Mouse (Mus musculus) hindbrain, embryonic 11.5 days (tissue): ENCODE data around the gene Ykt6. TPM values are rescaled to one million over a fixed set of nuclear protein-coding genes. Genes with fewer than 3 reads are reported as not detected.
"Not testable (repeated sequence)": the region's sequence is repeated elsewhere in the genome, so short reads cannot be mapped to it uniquely, and the experiment has no call there.

ENCODE experiments used
- ATAC-seq: fragments of 200-750 bp; cut with Nextera tagmentation; 2 replicates; pipeline ENCODE4 v1.8.0; 2017; ENCODE audit warnings: mild to moderate bottlenecking, moderate TSS enrichment, moderate library complexity; ENCODE audit not compliant: low FRiP score
- DNase-seq: peaks from one replicate; pipeline ENCODE4 v3.0.0-alpha.2; 2015; ENCODE audit warnings: low spot score
- H3K27ac ChIP-seq: fragments of 300-500 bp; sonication (generic); 2 replicates; pipeline ENCODE4 v1.5.1; 2014; ENCODE audit warnings: mild to moderate bottlenecking, low read depth, low read length
- H3K27me3 ChIP-seq: fragments of 300-500 bp; sonication (generic); 2 replicates; pipeline ENCODE4 v1.6.1; 2014; ENCODE audit warnings: mild to moderate bottlenecking, low read length, moderate library complexity, mixed read lengths; ENCODE audit not compliant: control insufficient read depth, insufficient read depth
- H3K36me3 ChIP-seq: fragments of 300-500 bp; sonication (generic); 2 replicates; pipeline ENCODE4 v1.6.1; 2014; ENCODE audit warnings: mild to moderate bottlenecking, low read length, moderate library complexity, mixed read lengths; ENCODE audit not compliant: control insufficient read depth, insufficient read depth
- H3K4me1 ChIP-seq: fragments of 300-500 bp; sonication (generic); replicated peaks from 2 replicates; pipeline ENCODE4 v1.6.1; 2014; ENCODE audit warnings: low read length, mixed read lengths; ENCODE audit not compliant: control insufficient read depth, insufficient read depth
- H3K4me2 ChIP-seq: fragments of 300-500 bp; sonication (generic); replicated peaks from 2 replicates; pipeline ENCODE4 v1.6.1; 2014; ENCODE audit warnings: mild to moderate bottlenecking, low read depth, low read length
- H3K4me3 ChIP-seq: fragments of 300-500 bp; sonication (generic); 2 replicates; pipeline ENCODE4 v1.5.1; 2014; ENCODE audit warnings: low read depth, low read length
- H3K9ac ChIP-seq: fragments of 300-500 bp; sonication (generic); 2 replicates; pipeline ENCODE4 v1.6.1; 2014; ENCODE audit warnings: low read depth, low read length
- H3K9me3 ChIP-seq: fragments of 300-500 bp; sonication (generic); 2 replicates; pipeline ENCODE4 v1.6.1; 2016; ENCODE audit warnings: low read length; ENCODE audit not compliant: control insufficient read depth
- WGBS: fragments of 180-500 bp; shearing (Covaris S2); extraction: QIAGEN DNeasy Blood & Tissue Kit; methylation state at CpG from one replicate; pipeline ENCODE4 v1.1.7; 2014; 5-methylcytosine and 5-hydroxymethylcytosine counted together
- polyA plus RNA-seq: library from polyadenylated mRNA; unstranded; fragments of >200 nt; fragmentation: Nextera tagmentation; extraction: Ambion mirVana; gene quantifications from 2 replicates; pipeline ENCODE4 v1.2.1, GENCODE M21; 2014

Ykt6 gene
- polyA plus RNA-seq, 1 experiment from 2014 or later = 30.2 TPM

DNA sequence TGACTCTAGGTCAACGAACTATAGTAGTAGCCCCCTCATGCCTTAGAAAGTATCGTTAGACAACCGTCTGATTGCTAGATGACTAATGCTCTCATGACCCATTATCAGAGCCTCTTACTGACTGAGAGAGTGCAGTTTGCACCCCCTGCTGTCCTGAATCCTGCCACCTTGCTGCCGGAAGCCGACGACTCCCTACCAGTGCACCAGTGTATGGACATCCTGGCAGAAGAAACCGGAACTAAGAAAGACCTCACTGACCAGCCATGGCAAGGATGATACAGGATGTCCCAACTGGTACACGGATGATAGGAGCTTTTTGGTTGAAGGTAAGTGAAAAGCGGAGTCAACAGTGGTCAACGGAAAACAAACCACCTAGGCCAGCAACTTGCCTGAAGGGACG lies 21.0 kb upstream of the Ykt6 start:
- ATAC-seq, H3K27me3 ChIP-seq, DNase-seq, H3K27ac ChIP-seq, H3K4me2 ChIP-seq, H3K4me1 ChIP-seq, H3K9ac ChIP-seq, H3K36me3 ChIP-seq, H3K9me3 ChIP-seq, H3K4me3 ChIP-seq: not testable (repeated sequence)
- 91% methylated on average over 11 of the region's 11 CpGs for WGBS

DNA sequence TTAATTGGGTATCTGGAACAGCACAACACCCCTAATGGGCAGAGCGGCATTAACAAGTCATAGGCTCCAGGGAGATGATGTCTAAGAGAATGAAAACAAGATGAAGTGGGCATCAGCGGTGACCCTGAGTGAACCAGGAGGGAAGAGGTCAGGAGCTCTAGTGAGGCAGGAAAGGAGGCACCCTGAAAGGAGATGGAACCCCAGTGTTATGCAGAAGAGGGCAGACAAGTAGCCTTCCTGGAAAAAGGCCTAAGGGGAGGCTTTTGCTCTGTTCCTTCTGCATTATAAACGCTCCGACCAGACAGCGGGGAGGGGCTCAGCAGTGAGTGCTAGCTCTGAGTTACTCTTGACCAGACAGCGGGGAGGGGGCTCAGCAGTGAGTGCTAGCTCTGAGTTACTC lies 12.5 kb upstream of the Ykt6 start:
- Histone ChIP-seq H3K27ac (no peak overlapping the region), H3K36me3 (no peaks in the 10 kb centered on the region), H3K4me3 (no peak overlapping the region), H3K4me2 (no peak overlapping the region), H3K4me1 (no peaks in the 10 kb centered on the region), H3K27me3 (no peaks in the 10 kb centered on the region), H3K9ac (no peak overlapping the region), H3K9me3 (no peaks in the 10 kb centered on the region)
- ATAC-seq (no peak), DNase-seq (no peak)
- WGBS = 61% methylated on average over 6 of the region's 6 CpGs

DNA sequence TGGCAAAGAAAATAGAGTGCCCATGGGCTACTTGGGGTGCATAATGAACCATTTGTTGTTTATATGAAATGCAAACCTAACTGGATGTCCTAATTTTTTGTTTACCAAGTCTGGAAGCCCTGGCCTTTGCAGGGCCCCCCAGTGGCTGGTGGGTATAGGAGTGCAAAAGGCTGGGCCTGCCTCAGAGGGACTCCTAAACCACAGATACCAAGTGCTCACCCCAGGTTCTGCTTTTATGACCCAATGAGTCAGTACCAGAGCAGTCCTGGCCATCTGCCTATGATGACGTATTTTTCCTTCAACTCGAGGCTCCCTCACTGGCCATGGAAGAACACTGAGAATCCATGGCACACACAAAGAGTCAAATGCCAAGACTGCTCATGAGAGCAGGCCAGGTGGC lies 10.4 kb upstream of the Ykt6 start:
- no peaks in the 10 kb centered on the region for H3K27me3 ChIP-seq
- H3K4me2 ChIP-seq = no peak overlapping the region
- H3K36me3 ChIP-seq = no peaks in the 10 kb centered on the region
- no peaks in the 10 kb centered on the region for H3K9me3 ChIP-seq
- no peak for DNase-seq
- no peak for ATAC-seq
- no peaks in the 10 kb centered on the region for H3K4me1 ChIP-seq
- no peak overlapping the region for H3K27ac ChIP-seq
- no peak overlapping the region for H3K9ac ChIP-seq
- H3K4me3 ChIP-seq = no peak overlapping the region
- 71% methylated on average over 2 of the region's 2 CpGs for WGBS

DNA sequence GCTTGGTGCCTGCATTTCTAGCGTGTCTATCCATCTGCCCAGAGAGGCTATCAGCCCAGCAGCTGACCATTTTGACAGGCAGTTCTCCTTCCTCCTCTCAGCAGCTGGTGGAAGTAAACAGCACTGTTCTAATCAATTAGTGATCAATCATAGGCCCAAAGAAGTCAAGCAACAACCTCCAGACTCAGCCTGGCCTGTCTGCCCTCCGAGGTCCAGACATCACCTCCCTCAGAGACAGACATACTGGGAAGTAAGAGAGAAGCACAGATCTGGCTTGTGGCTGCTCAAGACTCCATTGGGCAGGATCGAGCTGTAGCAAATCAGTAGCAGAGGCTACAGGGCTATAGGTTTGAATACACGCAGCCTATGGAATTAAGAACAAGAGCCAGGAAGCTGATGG lies 7.7 kb upstream of the Ykt6 start:
- H3K36me3 ChIP-seq = no peaks in the 10 kb centered on the region
- H3K9me3 ChIP-seq = no peaks in the 10 kb centered on the region
- no peak overlapping the region for H3K9ac ChIP-seq
- DNase-seq = no peak
- H3K4me3 ChIP-seq = no peak overlapping the region
- no peak overlapping the region for H3K27ac ChIP-seq
- H3K4me1 ChIP-seq = no peaks in the 10 kb centered on the region
- no peak overlapping the region for H3K4me2 ChIP-seq
- ATAC-seq = no peak
- H3K27me3 ChIP-seq = no peaks in the 10 kb centered on the region
- 59% methylated on average over 4 of the region's 4 CpGs for WGBS

DNA sequence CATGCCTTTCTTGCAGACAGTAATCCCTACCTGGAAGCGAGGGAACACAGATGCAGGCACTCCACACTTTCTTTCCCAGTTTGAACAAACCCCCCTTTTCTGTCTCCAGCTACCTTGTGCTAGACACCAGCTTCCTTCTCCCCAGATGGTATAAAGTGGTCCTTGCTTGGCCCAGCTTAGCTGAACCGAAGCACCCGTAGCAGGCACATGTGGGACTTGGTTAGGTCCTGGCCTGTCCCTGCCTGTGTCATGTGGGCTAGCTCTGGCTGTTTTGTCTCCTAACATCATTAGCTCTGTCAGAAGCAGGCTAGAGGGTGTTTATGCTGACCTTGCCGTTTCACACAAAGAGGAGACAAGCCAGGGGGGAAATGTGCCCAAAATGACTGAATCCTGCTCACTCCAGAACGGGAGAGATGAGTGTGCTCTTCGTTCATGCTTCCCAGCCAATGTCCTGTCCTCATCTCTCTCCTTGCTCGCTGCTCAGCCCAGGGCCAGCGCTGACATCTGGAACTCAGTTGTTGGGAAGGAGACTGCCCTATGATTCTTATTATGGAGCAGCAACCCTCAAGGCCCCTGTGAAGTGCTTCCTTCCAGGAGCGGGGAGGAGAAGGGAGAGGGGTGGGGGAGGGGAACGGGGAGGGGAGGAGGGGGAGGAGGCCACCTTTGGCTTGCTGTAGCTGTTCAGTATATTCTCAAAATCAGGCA lies 6.8 kb upstream of the Ykt6 start:
- no peaks in the 10 kb centered on the region for H3K27me3 ChIP-seq
- no peak overlapping the region for H3K4me2 ChIP-seq
- no peak overlapping the region for H3K9ac ChIP-seq
- H3K4me3 ChIP-seq = no peak overlapping the region
- WGBS = 68% methylated on average over 10 of the region's 10 CpGs
- DNase-seq = no peak
- no peaks in the 10 kb centered on the region for H3K36me3 ChIP-seq
- no peaks in the 10 kb centered on the region for H3K9me3 ChIP-seq
- ATAC-seq = no peak
- H3K27ac ChIP-seq = no peak overlapping the region
- H3K4me1 ChIP-seq = no peaks in the 10 kb centered on the region

DNA sequence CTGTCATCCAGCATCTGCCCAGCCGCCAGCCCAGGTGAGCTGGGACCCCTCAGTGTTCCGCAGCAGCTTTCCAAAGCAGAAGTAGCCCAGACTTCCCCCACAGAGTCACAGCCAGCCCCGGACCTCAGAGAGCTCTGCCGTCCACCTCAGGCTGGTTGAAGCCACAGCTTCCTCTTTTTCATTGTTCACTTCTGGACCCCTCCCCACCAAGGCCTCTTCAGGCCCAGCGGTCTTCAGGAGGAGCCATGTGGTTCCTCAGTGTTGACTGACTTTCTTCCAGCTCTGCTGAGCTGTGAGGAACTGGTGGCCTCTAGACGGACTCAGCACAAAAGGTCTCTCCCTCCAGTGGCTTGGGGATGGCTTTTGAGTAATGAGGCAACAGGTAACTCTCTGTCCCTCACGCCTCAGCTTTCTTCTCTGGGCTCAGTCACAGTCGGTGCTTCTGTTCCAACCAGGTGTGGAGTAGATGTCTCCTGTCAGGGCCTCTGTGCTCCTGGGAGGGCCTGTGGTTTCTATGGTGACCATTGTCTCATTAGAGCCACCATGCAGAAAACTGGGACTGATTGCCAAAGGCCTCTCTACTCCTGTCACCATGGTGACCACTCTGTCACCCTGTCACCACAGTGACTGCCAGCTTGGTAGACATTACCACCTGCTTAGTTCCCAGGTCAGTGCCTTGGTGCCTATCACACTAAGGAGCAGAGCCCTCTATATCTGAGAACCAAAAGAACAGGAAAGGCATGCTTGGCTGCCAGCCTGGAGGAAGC lies 5.7 kb upstream of the Ykt6 start, which contains the start of gene Gck:
Gene Gck, minus strand, starts transcription at position 496 of the 767 bp plus-strand sequence.
- peak; percentile 75 for ATAC-seq
- H3K27me3 ChIP-seq = no peaks in the 10 kb centered on the region
- no peak within 1 kb of the TSS for H3K4me3 ChIP-seq
- H3K4me1 ChIP-seq = no peaks in the 10 kb centered on the region
- no peaks in the 10 kb centered on the region for H3K36me3 ChIP-seq
- peak; percentile 48 for DNase-seq
- 52% methylated on average over 8 of the region's 8 CpGs for whole genome bisulfite sequencing
- no peak within 1 kb of the TSS for H3K27ac ChIP-seq
- H3K9me3 ChIP-seq = no peaks in the 10 kb centered on the region
- no peak within 1 kb of the TSS for H3K4me2 ChIP-seq
- no peak within 1 kb of the TSS for H3K9ac ChIP-seq

DNA sequence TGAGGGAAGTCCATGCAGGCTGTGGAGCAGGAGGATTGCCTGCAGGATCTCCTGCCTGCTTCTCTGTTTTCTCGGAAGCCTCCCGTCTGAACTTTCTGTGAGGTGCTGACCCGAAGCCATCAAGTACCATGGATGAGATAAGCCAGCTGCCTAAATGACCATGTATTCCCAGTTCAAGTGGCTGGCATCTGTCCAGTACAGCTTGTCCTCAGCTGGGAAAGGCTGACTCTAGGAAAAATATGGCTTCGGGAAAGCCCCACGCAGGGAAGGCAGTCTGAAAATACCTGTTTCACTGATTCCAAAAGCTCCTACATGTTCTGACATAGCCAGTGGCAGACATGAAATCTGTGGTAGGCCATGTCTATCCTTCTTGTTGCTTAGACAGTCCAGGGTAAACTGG lies 3.0 kb upstream of the Ykt6 start:
- H3K36me3 ChIP-seq = no peaks in the 10 kb centered on the region
- no peaks in the 10 kb centered on the region for H3K4me1 ChIP-seq
- no peak overlapping the region for H3K9ac ChIP-seq
- no peak overlapping the region for H3K27ac ChIP-seq
- ATAC-seq (no peak), DNase-seq (no peak)
- WGBS = 95% methylated on average over 5 of the region's 5 CpGs
- no peaks in the 10 kb centered on the region for H3K27me3 ChIP-seq
- H3K4me2 ChIP-seq = no peak overlapping the region
- H3K9me3 ChIP-seq = no peaks in the 10 kb centered on the region
- H3K4me3 ChIP-seq = no peak overlapping the region

DNA sequence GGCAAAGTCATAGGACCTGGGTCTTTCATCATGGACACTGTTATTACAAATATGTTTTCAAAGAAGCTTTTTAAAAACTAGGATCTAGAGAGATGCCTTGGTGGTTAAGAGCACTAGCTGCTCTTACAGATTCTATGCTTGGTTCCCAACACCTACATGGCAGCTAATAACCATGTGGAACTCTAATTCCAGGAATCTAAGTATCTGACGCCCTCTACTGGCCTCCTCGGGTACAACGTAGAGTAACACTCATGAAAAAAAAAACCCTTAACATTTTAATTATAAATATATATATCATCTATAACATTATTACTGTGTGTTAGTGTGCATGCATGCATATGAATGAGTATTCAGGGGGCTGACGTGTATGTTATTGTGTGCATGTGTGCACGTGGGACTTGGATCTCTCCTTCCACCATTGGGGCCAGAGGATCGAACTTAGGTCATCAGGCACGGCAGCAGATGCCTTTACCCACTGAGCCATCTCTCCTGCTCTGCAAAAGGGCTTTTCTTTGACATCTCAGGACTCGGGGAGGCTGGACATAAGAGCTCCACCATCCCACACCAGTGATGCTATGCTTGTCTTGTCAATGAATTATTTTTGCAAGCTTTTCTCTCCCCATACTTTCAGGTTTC lies 2.2 kb upstream of the Ykt6 start:
- Histone ChIP-seq H3K4me2 (no peak overlapping the region), H3K9ac (no peak overlapping the region), H3K4me3 (no peak overlapping the region), H3K27me3 (no peaks in the 10 kb centered on the region), H3K9me3 (no peaks in the 10 kb centered on the region), H3K4me1 (no peaks in the 10 kb centered on the region), H3K36me3 (no peaks in the 10 kb centered on the region), H3K27ac (no peak overlapping the region)
- no peak for ATAC-seq
- peak; percentile 67 for DNase-seq
- 29% methylated on average over 8 of the region's 8 CpGs for WGBS
